Mouse (Mus musculus) v-Abl transformed pro-B cells (cell line): ENCODE measurements around the gene Tnfrsf1b.

ENCODE experiments used
- in situ Hi-C, 2 experiments: fragments of 400-800 bp; cut with MboI; formaldehyde crosslinking; loops; one replicate each; pipeline ENCODE4 v1.15.1; 2025; ENCODE audit not compliant: unreplicated experiment in 2 of 2

Gene Tnfrsf1b

GRCm38 (mm10) chr4:145263583-145263982 is 16.9 kb upstream of the Tnfrsf1b start:
- in situ Hi-C loops = no loop called here

- in situ Hi-C loops = no loop called here
Observed at GRCm38 (mm10) chr4:145260802-145261201, 14.1 kb upstream of the Tnfrsf1b start.

- in situ Hi-C loops = no loop called here
Observed at GRCm38 (mm10) chr4:145257751-145258434, 11.2 kb upstream of the Tnfrsf1b start.

- in situ Hi-C loops = no loop called here
Observed at GRCm38 (mm10) chr4:145256144-145256543, 9.5 kb upstream of the Tnfrsf1b start.

- in situ Hi-C loops = loop anchor here (5.0 kb wide), 1 partner anchor 37 kb away; no protein-coding TSS in a partner anchor
Observed at GRCm38 (mm10) chr4:145254418-145254817, 7.7 kb upstream of the Tnfrsf1b start.

GRCm38 (mm10) chr4:145252611-145253010 is 5.9 kb upstream of the Tnfrsf1b start:
- in situ Hi-C loops = loop anchor here (5.0 kb wide), 1 partner anchor 35 kb away; no protein-coding TSS in a partner anchor

GRCm38 (mm10) chr4:145251546-145251945 is 4.9 kb upstream of the Tnfrsf1b start:
- in situ Hi-C loops = loop anchor here (5.0 kb wide), 1 partner anchor 34 kb away; no protein-coding TSS in a partner anchor

- in situ Hi-C loops = loop anchor here (5.0 kb wide), 1 partner anchor 33 kb away; no protein-coding TSS in a partner anchor
Observed at GRCm38 (mm10) chr4:145250002-145250401, 3.3 kb upstream of the Tnfrsf1b start.

GRCm38 (mm10) chr4:145247556-145247955 is 886 bp upstream of the Tnfrsf1b start:
- in situ Hi-C loops = loop anchor here in 1 of 2 experiments (25.0 kb wide), 1 partner anchor 235 kb away; no protein-coding TSS in a partner anchor

GRCm38 (mm10) chr4:145245581-145245980 is 1.1 kb downstream of the Tnfrsf1b start:
- in situ Hi-C loops = loop anchor here in 1 of 2 experiments (25.0 kb wide), 1 partner anchor 233 kb away; no protein-coding TSS in a partner anchor

GRCm38 (mm10) chr4:145244676-145245075 is 2.0 kb downstream of the Tnfrsf1b start:
- in situ Hi-C loops = loop anchor here in 1 of 2 experiments (25.0 kb wide), 1 partner anchor 232 kb away; no protein-coding TSS in a partner anchor

- in situ Hi-C loops = loop anchor here in 1 of 2 experiments (25.0 kb wide), 1 partner anchor 231 kb away; no protein-coding TSS in a partner anchor
Observed at GRCm38 (mm10) chr4:145242719-145243350, 3.8 kb downstream of the Tnfrsf1b start.

- in situ Hi-C loops = loop anchor here in 1 of 2 experiments (25.0 kb wide), 1 partner anchor 228 kb away; no protein-coding TSS in a partner anchor
Observed at GRCm38 (mm10) chr4:145240723-145241231, 5.9 kb downstream of the Tnfrsf1b start.

GRCm38 (mm10) chr4:145239049-145239830 is 7.4 kb downstream of the Tnfrsf1b start:
- in situ Hi-C loops = loop anchor here in 1 of 2 experiments (25.0 kb wide), 1 partner anchor 227 kb away; no protein-coding TSS in a partner anchor

GRCm38 (mm10) chr4:145236027-145236426 is 10.6 kb downstream of the Tnfrsf1b start:
- in situ Hi-C loops = loop anchor here in 1 of 2 experiments (25.0 kb wide), 1 partner anchor 224 kb away; no protein-coding TSS in a partner anchor

GRCm38 (mm10) chr4:145233487-145234228 is 13.0 kb downstream of the Tnfrsf1b start:
- in situ Hi-C loops = loop anchor here in 1 of 2 experiments (25.0 kb wide), 1 partner anchor 221 kb away; no protein-coding TSS in a partner anchor

- in situ Hi-C loops = loop anchor here in 1 of 2 experiments (25.0 kb wide), 1 partner anchor 219 kb away; no protein-coding TSS in a partner anchor
Observed at GRCm38 (mm10) chr4:145231732-145232131, 14.9 kb downstream of the Tnfrsf1b start.

GRCm38 (mm10) chr4:145230647-145231046 is 16.0 kb downstream of the Tnfrsf1b start:
- in situ Hi-C loops = loop anchor here in 1 of 2 experiments (25.0 kb wide), 1 partner anchor 218 kb away; no protein-coding TSS in a partner anchor

- in situ Hi-C loops = loop anchor here in 1 of 2 experiments (25.0 kb wide), 1 partner anchor 217 kb away; no protein-coding TSS in a partner anchor
Observed at GRCm38 (mm10) chr4:145229524-145230163, 17.0 kb downstream of the Tnfrsf1b start.
